Mouse (Mus musculus) MEL (cell line): ENCODE measurements around the gene Cyfip2. TPM values are rescaled to one million over a fixed set of nuclear protein-coding genes. Genes with fewer than 3 reads are reported as not detected.

ENCODE experiments used
- DNase-seq: peaks from one replicate; pipeline ENCODE4 v3.0.0; 2011; ENCODE audit warnings: low read depth, low spot score
- H3K27ac ChIP-seq: 2 replicates; pipeline ENCODE4 v1.5.1; 2012; ENCODE audit warnings: low read depth, mild to moderate bottlenecking, control low read depth, low read length, moderate library complexity; ENCODE audit not compliant: control insufficient read depth
- H3K27me3 ChIP-seq, 2 experiments: fragments of 150-350 bp in 1 of 2; sonication (generic) in 1 of 2; 2 replicates each; pipeline ENCODE4 v1.6.1; 2012; ENCODE audit warnings: low read length in 2 of 2, mild to moderate bottlenecking in 2 of 2, improper control_type of control experiment in 1 of 2, moderate library complexity in 1 of 2; ENCODE audit not compliant: insufficient read depth in 2 of 2, control insufficient read depth in 1 of 2
- H3K36me3 ChIP-seq, 2 experiments: 2 replicates each; pipeline ENCODE4 v1.6.1; 2012 to 2014; ENCODE audit warnings: low read length in 2 of 2, improper control_type of control experiment in 1 of 2, inconsistent platforms in 1 of 2, mild to moderate bottlenecking in 1 of 2; ENCODE audit not compliant: insufficient read depth in 2 of 2, control insufficient read depth in 1 of 2
- H3K4me1 ChIP-seq, 2 experiments: fragments of 150-350 bp in 1 of 2; sonication (generic) in 1 of 2; 2 replicates each; pipeline ENCODE4 v1.6.1; 2012; ENCODE audit warnings: low read length in 2 of 2, improper control_type of control experiment in 1 of 2, mild to moderate bottlenecking in 1 of 2; ENCODE audit not compliant: insufficient read depth in 2 of 2, control insufficient read depth in 1 of 2
- H3K4me3 ChIP-seq, 2 experiments: fragments of 150-350 bp in 1 of 2; sonication (generic) in 1 of 2; 2 replicates each; pipeline ENCODE4 v1.5.1; 2012; ENCODE audit warnings: low read depth in 2 of 2, low read length in 2 of 2, mild to moderate bottlenecking in 2 of 2, moderate library complexity in 2 of 2, control low read depth in 1 of 2, improper control_type of control experiment in 1 of 2; ENCODE audit not compliant: control insufficient read depth in 1 of 2, insufficient read depth in 1 of 2
- H3K79me2 ChIP-seq: 2 replicates; pipeline ENCODE4 v1.6.1; 2012; ENCODE audit warnings: mild to moderate bottlenecking, low read length, moderate library complexity; ENCODE audit not compliant: control insufficient read depth, poor library complexity, insufficient read depth
- H3K9ac ChIP-seq: 2 replicates; pipeline ENCODE4 v1.6.1; 2012; ENCODE audit warnings: low read depth, mild to moderate bottlenecking, control low read depth, low read length, moderate library complexity; ENCODE audit not compliant: control insufficient read depth, poor library complexity, severe bottlenecking
- H3K9me3 ChIP-seq: fragments of 150-350 bp; sonication (generic); replicated peaks from 2 replicates; pipeline ENCODE4 v1.6.1; 2012; ENCODE audit warnings: mild to moderate bottlenecking, low read length, improper control_type of control experiment, moderate library complexity; ENCODE audit not compliant: insufficient read depth
- BHLHE40 ChIP-seq: IDR thresholded peaks from 2 replicates; pipeline ENCODE4 v1.6.1; 2012; ENCODE audit warnings: low read depth, mild to moderate bottlenecking, inconsistent platforms, low read length, improper control_type of control experiment, borderline replicate concordance
- CHD2 ChIP-seq: IDR thresholded peaks from 2 replicates; pipeline ENCODE4 v1.6.1; 2011; ENCODE audit warnings: low read length, improper control_type of control experiment
- CTCF ChIP-seq, 3 experiments: IDR thresholded peaks in 2 of 3; conservative IDR thresholded peaks in 1 of 3; 2 replicates each; pipeline ENCODE4 v1.5.1; 2011 to 2012; ENCODE audit warnings: low read length in 3 of 3, low read depth in 2 of 3, mild to moderate bottlenecking in 2 of 3, improper control_type of control experiment in 1 of 3, inconsistent platforms in 1 of 3, mixed read lengths in 1 of 3, moderate library complexity in 1 of 3; ENCODE audit not compliant: control insufficient read depth in 1 of 3, insufficient read depth in 1 of 3, poor library complexity in 1 of 3, severe bottlenecking in 1 of 3
- E2F4 ChIP-seq: IDR thresholded peaks from 2 replicates; pipeline ENCODE4 v1.6.1; 2011; ENCODE audit warnings: low read depth, low read length, improper control_type of control experiment, borderline replicate concordance
- ELF1 ChIP-seq: IDR thresholded peaks from 2 replicates; pipeline ENCODE4 v1.6.1; 2014; ENCODE audit warnings: low read depth, mild to moderate bottlenecking, inconsistent platforms, low read length, improper control_type of control experiment, moderate library complexity
- ETS1 ChIP-seq: IDR thresholded peaks from 2 replicates; pipeline ENCODE4 v1.6.1; 2012; ENCODE audit warnings: low read depth, mild to moderate bottlenecking, inconsistent platforms, low read length, improper control_type of control experiment, moderate library complexity
- GABPA ChIP-seq: IDR thresholded peaks from 2 replicates; pipeline ENCODE4 v1.6.1; 2012; ENCODE audit warnings: low read depth, mild to moderate bottlenecking, inconsistent platforms, low read length, improper control_type of control experiment, moderate library complexity
- GATA1 ChIP-seq: IDR thresholded peaks from 2 replicates; pipeline ENCODE4 v1.6.1; 2011; ENCODE audit warnings: low read depth, low read length, improper control_type of control experiment
- HCFC1 ChIP-seq: IDR thresholded peaks from 2 replicates; pipeline ENCODE4 v1.6.1; 2012; ENCODE audit warnings: low read depth, mild to moderate bottlenecking, inconsistent platforms, low read length, improper control_type of control experiment, moderate library complexity
- JUND ChIP-seq: IDR thresholded peaks from 2 replicates; pipeline ENCODE4 v1.6.1; 2011; ENCODE audit warnings: low read depth, mild to moderate bottlenecking, improper control_type of control experiment, low read length
- KAT2A ChIP-seq: conservative IDR thresholded peaks from 2 replicates; pipeline ENCODE4 v1.6.1; 2012; ENCODE audit warnings: low read depth, low read length, improper control_type of control experiment, inconsistent platforms
- MAFK ChIP-seq: IDR thresholded peaks from 2 replicates; pipeline ENCODE4 v1.6.1; 2011; ENCODE audit warnings: low read depth, mild to moderate bottlenecking, low read length, improper control_type of control experiment, borderline replicate concordance
- MAX ChIP-seq: IDR thresholded peaks from 2 replicates; pipeline ENCODE4 v1.6.1; 2011; ENCODE audit warnings: low read length, improper control_type of control experiment
- MAZ ChIP-seq: IDR thresholded peaks from 2 replicates; pipeline ENCODE4 v1.6.1; 2012; ENCODE audit warnings: low read depth, mild to moderate bottlenecking, inconsistent platforms, low read length, improper control_type of control experiment
- MYB ChIP-seq: IDR thresholded peaks from 2 replicates; pipeline ENCODE4 v1.6.1; 2011; ENCODE audit warnings: mild to moderate bottlenecking, low read depth, low read length, improper control_type of control experiment
- MYC ChIP-seq: IDR thresholded peaks from 2 replicates; pipeline ENCODE4 v1.6.1; 2011; ENCODE audit warnings: low read depth, mild to moderate bottlenecking, low read length, improper control_type of control experiment, moderate library complexity
- POLR2A ChIP-seq, 2 experiments: IDR thresholded peaks; 2 replicates each; pipeline ENCODE4 v1.6.1; 2011 to 2012; ENCODE audit warnings: low read length in 2 of 2, mild to moderate bottlenecking in 2 of 2, control low read depth in 1 of 2, improper control_type of control experiment in 1 of 2, low read depth in 1 of 2, moderate library complexity in 1 of 2; ENCODE audit not compliant: control insufficient read depth in 1 of 2, insufficient read depth in 1 of 2, poor library complexity in 1 of 2
- POLR2AphosphoS2 ChIP-seq: IDR thresholded peaks from 2 replicates; pipeline ENCODE4 v1.6.1; 2011; ENCODE audit warnings: low read length, improper control_type of control experiment
- POLR2AphosphoS5 ChIP-seq: IDR thresholded peaks from 2 replicates; pipeline ENCODE4 v1.6.1; 2012; ENCODE audit warnings: low read depth, borderline replicate concordance, mild to moderate bottlenecking, inconsistent platforms, low read length, moderate library complexity, mixed read lengths
- RAD21 ChIP-seq: IDR thresholded peaks from 2 replicates; pipeline ENCODE4 v1.6.1; 2011; ENCODE audit warnings: mild to moderate bottlenecking, low read depth, low read length, improper control_type of control experiment
- RCOR1 ChIP-seq: IDR thresholded peaks from 2 replicates; pipeline ENCODE4 v1.6.1; 2012; ENCODE audit warnings: low read depth, mild to moderate bottlenecking, inconsistent platforms, low read length, improper control_type of control experiment
- SIN3A ChIP-seq: IDR thresholded peaks from 2 replicates; pipeline ENCODE4 v1.6.1; 2012; ENCODE audit warnings: low read length, improper control_type of control experiment, inconsistent platforms
- SMC3 ChIP-seq: IDR thresholded peaks from 2 replicates; pipeline ENCODE4 v1.6.1; 2011; ENCODE audit warnings: low read depth, low read length, improper control_type of control experiment
- TAL1 ChIP-seq: IDR thresholded peaks from 2 replicates; pipeline ENCODE4 v1.6.1; 2012; ENCODE audit warnings: mild to moderate bottlenecking, inconsistent platforms, low read length, moderate library complexity, mixed read lengths
- TBP ChIP-seq: IDR thresholded peaks from 2 replicates; pipeline ENCODE4 v1.8.0; 2011; ENCODE audit warnings: low read depth, low read length, improper control_type of control experiment
- TCF12 ChIP-seq: IDR thresholded peaks from 2 replicates; pipeline ENCODE4 v1.6.1; 2014; ENCODE audit warnings: low read depth, mild to moderate bottlenecking, inconsistent platforms, low read length, improper control_type of control experiment, moderate library complexity
- UBTF ChIP-seq: IDR thresholded peaks from 2 replicates; pipeline ENCODE4 v1.6.1; 2012; ENCODE audit warnings: low read depth, mild to moderate bottlenecking, inconsistent platforms, low read length, improper control_type of control experiment, moderate library complexity, borderline replicate concordance; ENCODE audit not compliant: insufficient read depth
- USF1 ChIP-seq: IDR thresholded peaks from 2 replicates; pipeline ENCODE4 v1.6.1; 2014; ENCODE audit warnings: low read depth, mild to moderate bottlenecking, inconsistent platforms, low read length, improper control_type of control experiment, moderate library complexity
- ZC3H11A ChIP-seq: IDR thresholded peaks from 2 replicates; pipeline ENCODE4 v1.6.1; 2012; ENCODE audit warnings: low read depth, mild to moderate bottlenecking, inconsistent platforms, low read length, improper control_type of control experiment
- ZKSCAN1 ChIP-seq: IDR thresholded peaks from 2 replicates; pipeline ENCODE4 v1.6.1; 2012; ENCODE audit warnings: low read depth, mild to moderate bottlenecking, inconsistent platforms, low read length, improper control_type of control experiment, moderate library complexity
- ZMIZ1 ChIP-seq: IDR thresholded peaks from 2 replicates; pipeline ENCODE4 v1.6.1; 2012; ENCODE audit warnings: low read depth, mild to moderate bottlenecking, inconsistent platforms, low read length, improper control_type of control experiment, moderate library complexity
- polyA plus RNA-seq, 2 experiments: library from polyadenylated mRNA; stranded (reverse) in 1 of 2; unstranded in 1 of 2; fragments of >175 nt in 1 of 2; fragments of >200 nt in 1 of 2; gene quantifications; 2 replicates each; pipeline versions ENCODE4 v1.2.1 to v1.2.4; 2012; ENCODE audit warnings: low replicate concordance in 2 of 2, low read depth in 1 of 2; ENCODE audit not compliant: insufficient read length in 2 of 2, insufficient read depth in 1 of 2, missing spikeins in 1 of 2
- total RNA-seq: library from RNA; depleted of rRNA; stranded (reverse); fragments of 300-350 nt; gene quantifications from 2 replicates; pipeline ENCODE4 v1.2.3, GENCODE M21; 2012

The Cyfip2 gene
- total and polyA plus RNA-seq, 3 experiments = 9.9 to 31.8 (median 18.9) TPM

GRCm38 (mm10) chr11:46276778-46277177 is 35.9 kb downstream of the Cyfip2 start:
- Histone ChIP-seq H3K27me3 (no peaks in the 10 kb centered on the region), H3K4me3 (no peak overlapping the region), H3K36me3 (peaks cover 0 to 6% of the 10 kb centered on the region in 2 experiments; a peak in 2 of 4 replicates), H3K9ac (no peak overlapping the region), H3K4me1 (no peaks in the 10 kb centered on the region), H3K79me2 (no peaks in the 10 kb centered on the region), H3K27ac (no peak overlapping the region), H3K9me3 (no peaks in the 10 kb centered on the region)
- TF ChIP-seq CTCF (IDR thresholded peaks at IDR 0.05 in 2 of 3, conservative IDR thresholded peaks at IDR 0.05 in 1 of 3; ENCODE audit: control insufficient read depth in 1 of 3, insufficient read depth in 1 of 3, low read depth in 2 of 3, low read length in 3 of 3, poor library complexity in 1 of 3, severe bottlenecking in 1 of 3) = peak; percentile 87 to 92 (median 90)
- TF ChIP-seq BHLHE40 = no peak
- TF ChIP-seq MAFK = no peak
- TF ChIP-seq GATA1 = no peak
- no peak for TF ChIP-seq MAZ
- TF ChIP-seq MAX = peak; percentile 31; the same call in 1 of the 2 replicates
- TF ChIP-seq RAD21 = peak; percentile 25
- TF ChIP-seq UBTF = no peak
- peak; percentile 37 for TF ChIP-seq SMC3
- TF ChIP-seq HCFC1 = no peak
- TF ChIP-seq ETS1 = no peak
- no peak for TF ChIP-seq POLR2AphosphoS5
- TF ChIP-seq TCF12 = no peak
- no peak for TF ChIP-seq KAT2A
- TF ChIP-seq E2F4 = no peak
- no peak for TF ChIP-seq SIN3A
- no peak for TF ChIP-seq CHD2
- DNase-seq = peak; percentile 82

- Histone ChIP-seq H3K9me3 (no peaks in the 10 kb centered on the region), H3K27ac (no peak overlapping the region)
- no peak for TF ChIP-seq POLR2AphosphoS5
- no peak for TF ChIP-seq ZMIZ1
- no peak for TF ChIP-seq USF1
- no peak for TF ChIP-seq POLR2AphosphoS2
- TF ChIP-seq GABPA = no peak
- TF ChIP-seq MYB = no peak
- TF ChIP-seq JUND = no peak
- no peak for TF ChIP-seq TAL1
- TF ChIP-seq MAFK = no peak
- TF ChIP-seq TBP = no peak
- TF ChIP-seq TCF12 = no peak
- TF ChIP-seq POLR2A (IDR thresholded peaks at IDR 0.05; ENCODE audit: control insufficient read depth in 1 of 2, insufficient read depth in 1 of 2, low read depth in 1 of 2, low read length in 2 of 2, poor library complexity in 1 of 2) = no peak
- TF ChIP-seq RCOR1 = no peak
- no peak for TF ChIP-seq MYC
- TF ChIP-seq ZC3H11A = no peak
- TF ChIP-seq ZKSCAN1 = no peak
- TF ChIP-seq SIN3A = no peak
- no peak for TF ChIP-seq ELF1
- no peak for TF ChIP-seq ETS1
- TF ChIP-seq GATA1 = no peak
- TF ChIP-seq, all 39 proteins: peak for 0
- no peak for DNase-seq
- no peaks in the 10 kb centered on the region for H3K27me3 ChIP-seq
- H3K4me1 ChIP-seq = no peaks in the 10 kb centered on the region
- H3K9ac ChIP-seq = no peak overlapping the region
- H3K79me2 ChIP-seq = no peaks in the 10 kb centered on the region
- peaks cover 0 to 6% of the 10 kb centered on the region in 2 experiments; a peak in 2 of 4 replicates for H3K36me3 ChIP-seq
- no peak overlapping the region for H3K4me3 ChIP-seq
These were observed 36.5 kb downstream of the Cyfip2 start for GRCm38 (mm10) chr11:46276168-46276567.
